Mouse (Mus musculus) adrenal gland, adult 18-20 months (tissue): ENCODE measurements around the gene Garem2. TPM values are rescaled to one million over a fixed set of nuclear protein-coding genes. Genes with fewer than 3 reads are reported as not detected.
"Not testable (repeated sequence)": the region's sequence is repeated elsewhere in the genome, so short reads cannot be mapped to it uniquely, and the experiment has no call there.

Source experiments
- DNase-seq, 2 experiments: peaks; one replicate each; pipeline ENCODE4 v3.0.0; 2021 to 2022; ENCODE audit warnings: low spot score in 2 of 2
- long read RNA-seq, 2 experiments: library from polyadenylated mRNA; stranded (forward); transcript quantifications; one replicate each; pipeline ENCODE4 v2.0.0; 2021
- total RNA-seq, 2 experiments: library from RNA; stranded (reverse); gene quantifications; 1 replicate in 1 of 2; 2 replicates in 1 of 2; pipeline ENCODE4 v1.2.3; 2021

Gene Garem2
- not detected for total RNA-seq
- long read RNA-seq, experiment 1: 0 reads
- long read RNA-seq, experiment 2: 0 reads

DNA sequence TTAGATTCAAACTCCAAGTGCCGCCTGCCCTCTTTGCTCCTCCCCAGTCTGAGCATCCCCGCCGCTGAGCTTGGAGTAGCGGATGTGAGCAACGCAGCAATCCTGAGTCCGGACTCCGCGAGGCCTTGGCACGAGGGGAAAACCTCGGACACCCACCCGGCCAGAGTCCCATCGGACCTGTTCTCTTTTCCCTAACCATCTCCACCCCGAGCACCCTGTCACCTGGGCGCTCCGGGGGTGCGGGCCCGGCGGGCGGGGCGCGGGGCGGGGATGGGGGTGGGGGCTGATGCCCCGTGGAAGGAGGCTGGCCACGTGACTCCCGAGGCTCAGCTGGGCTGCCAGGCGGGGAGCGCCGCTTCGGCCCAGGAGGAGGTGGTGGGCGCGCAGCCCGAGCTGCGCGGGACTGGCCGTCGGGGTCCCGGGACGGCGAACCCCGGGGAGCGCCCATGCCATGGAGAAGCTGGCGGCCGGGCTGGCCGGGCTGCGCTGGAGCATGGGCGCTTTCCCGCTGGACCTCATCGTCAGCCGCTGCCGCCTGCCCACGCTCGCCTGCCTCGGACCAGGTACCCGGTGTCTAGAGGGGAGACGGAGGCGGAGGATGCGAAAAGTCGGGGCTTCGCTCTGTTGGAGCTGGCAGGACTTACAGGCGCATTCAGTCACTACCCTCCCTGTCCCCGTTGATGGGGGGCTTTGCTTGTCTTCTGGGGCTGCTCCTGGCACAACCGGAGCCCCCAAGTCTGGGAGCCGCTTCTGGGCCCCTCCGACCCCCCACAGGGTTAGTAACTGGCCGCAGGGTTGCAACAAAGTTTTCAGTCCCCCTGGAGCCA lies at the start of gene Garem2:
Garem2 (plus strand) TSS at position 321 of the 827 bp plus-strand sequence.
- peak in 1 of 2 experiments; percentile 30 for DNase-seq

DNA sequence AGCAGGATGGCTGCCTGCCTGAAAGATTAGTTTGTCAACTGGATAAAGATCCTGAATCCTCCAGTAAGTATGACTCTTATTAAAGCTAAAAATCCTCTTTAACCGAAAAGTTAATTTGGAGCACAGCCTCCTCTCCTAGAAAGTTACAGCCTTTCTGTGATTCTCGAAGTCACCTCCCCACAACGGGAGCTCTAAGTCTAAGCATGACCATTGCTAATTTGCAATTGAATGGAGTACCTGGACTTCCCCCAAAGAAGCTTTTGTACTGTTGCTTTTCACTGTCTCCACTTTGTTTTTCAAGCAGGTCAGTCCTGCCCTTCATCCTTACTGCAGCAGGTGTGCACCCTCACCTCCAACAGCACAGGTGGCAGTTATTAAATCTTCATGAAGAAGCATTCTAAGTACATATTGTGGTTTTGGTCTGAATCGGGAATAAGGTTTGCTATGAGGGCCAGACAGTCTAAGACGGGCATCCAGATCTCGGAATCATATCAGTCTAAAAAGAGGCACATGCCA lies 46.7 kb upstream of the Garem2 start:
- DNase-seq: no peak

DNA sequence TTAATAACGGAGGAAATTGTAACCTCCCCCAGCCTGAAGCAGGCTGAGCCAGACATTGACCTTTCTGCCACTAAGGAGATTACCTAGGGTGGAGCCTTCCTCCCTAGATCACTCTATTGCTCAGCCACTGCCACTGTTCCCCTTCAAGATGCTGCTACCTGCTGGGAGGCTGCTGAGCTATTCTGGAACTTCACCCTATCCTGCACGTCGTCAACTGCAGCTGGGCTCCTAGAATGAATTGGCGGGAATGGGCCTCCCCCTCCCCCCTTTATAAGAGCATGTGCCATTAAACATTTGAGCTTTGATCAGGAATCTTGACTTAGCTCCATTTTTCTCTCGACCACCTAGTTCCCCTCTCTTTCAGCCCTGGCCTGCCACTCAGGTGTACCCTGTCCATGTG lies 45.4 kb upstream of the Garem2 start:
- DNase-seq: not testable (repeated sequence)

DNA sequence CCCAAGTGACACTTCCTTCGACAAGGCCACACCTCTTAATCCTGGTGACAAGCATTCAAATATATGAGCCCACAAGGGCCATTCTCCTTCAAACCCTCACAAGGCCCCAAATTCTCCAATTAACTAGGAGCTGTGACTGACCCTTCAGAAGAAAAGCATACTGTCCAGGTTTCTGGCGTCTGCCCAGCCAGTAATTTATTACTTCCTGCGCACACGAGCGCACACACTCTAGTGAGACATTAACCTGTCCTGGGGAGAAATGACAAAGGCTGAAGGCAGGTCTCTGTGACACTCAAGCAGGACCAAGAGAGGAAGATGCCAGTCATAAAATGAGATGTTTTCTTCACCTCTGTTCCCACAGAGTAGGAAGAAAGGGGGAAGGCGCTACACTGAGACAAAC lies 37.2 kb upstream of the Garem2 start:
- DNase-seq: no peak

DNA sequence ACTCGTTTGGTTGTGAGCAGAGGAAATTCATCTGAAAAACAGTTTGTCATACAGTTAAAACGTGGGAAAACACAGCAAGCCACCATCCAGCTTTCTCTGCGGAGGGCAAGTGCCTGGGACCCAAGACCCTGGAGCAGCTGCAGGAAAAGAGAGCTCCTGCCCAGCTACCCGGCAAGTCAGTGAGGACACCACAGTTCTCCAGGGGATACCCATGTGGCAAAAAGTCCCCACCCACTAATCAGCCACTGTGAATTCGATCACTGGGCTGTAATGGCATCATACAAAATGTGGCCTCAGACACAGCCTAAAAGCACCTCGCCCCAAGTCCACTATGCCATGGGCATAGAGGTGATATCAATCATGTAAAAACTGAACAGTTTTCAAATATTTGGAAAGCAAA lies 33.3 kb upstream of the Garem2 start:
- no peak for DNase-seq

DNA sequence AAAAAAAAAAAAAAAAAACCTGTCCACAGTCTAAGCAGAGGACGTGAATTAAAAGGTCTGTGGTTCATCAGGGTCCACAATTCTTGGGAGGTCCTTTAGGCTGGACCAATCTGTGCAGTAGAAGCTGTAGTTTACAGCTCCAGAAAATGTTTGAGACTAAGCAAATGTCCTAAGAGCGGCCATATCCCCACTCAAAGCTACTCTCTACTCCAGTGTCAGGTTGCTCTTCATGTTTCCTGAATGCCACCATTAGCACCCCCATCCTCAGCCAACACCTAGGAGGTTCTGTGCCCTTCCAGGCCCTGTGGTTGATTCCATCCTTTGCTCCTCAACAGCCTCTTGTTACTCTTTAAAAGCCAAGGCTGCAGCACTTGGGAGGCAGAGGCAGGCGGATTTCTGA lies 32.6 kb upstream of the Garem2 start:
- DNase-seq: no peak

DNA sequence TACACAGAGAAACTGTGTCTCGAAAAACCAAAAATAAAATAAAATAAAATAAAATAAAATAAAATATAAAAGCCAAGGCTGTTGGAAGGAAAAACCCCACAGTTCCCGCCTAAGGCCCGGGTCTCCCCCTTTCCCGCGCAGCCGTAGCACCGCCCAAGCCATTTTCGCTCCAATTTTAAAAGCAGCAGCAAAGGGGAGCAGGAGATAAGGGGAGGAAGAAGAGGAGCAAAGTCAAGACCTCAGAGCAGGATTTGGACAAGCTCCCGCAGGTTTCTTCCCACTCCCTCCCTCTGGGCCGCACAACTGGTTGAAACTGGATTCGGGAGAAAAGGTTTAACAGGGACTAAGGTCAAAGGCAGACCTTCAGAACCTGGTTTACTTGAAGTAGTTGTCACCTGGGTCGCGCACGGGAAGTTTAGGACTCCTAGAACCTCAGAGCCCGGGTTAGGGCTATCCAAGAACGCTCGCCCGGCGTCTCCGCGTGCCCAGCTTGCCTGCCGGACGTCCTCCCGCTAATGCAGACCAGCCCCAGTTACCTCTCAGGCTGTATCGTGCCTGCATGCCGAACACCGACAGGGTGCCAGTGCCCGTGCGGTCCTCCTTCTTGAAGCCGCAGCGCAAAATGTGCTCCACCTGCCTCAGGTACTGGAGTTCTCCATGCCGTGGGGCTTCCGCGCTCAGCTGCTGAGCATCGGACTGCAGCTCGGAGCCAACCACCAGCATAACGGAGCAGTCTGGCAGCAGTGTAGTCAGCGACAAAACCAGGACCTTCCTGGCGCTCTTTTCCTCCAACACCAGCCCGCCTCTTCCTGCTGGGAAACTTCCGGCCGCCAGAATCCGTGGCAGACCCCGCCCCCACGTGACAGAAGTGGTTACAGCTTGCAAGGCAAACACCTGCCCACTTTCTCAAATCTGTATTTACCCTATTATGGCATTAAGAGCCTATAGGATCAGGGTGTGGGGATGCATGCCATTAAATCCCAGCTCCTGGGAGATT lies 31.8 kb upstream of the Garem2 start, which contains the start of gene Tyms:
Tyms (minus strand) TSS at position 793 of the 997 bp plus-strand sequence.
- peak; percentile 69 to 73 for DNase-seq

DNA sequence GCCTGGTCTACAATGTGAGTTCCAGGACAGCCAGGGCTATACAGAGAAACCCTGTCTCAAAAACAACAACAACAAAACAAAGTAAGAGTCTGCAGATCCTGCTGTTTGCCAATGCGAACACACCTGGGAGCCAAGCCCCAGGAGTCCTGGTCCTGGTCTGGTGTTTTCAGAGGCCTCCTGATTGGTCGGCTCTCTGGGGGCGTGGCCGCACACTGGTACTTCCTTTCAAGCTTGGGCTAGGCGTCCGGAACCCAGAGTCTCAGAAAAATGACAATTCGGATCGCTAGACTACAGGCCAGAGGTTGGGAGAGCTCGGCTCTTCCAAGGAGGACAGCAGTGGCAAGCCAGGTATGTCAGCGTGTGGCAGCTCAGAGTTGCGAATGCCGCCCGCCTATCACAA lies 12.3 kb upstream of the Garem2 start:
- no peak for DNase-seq

DNA sequence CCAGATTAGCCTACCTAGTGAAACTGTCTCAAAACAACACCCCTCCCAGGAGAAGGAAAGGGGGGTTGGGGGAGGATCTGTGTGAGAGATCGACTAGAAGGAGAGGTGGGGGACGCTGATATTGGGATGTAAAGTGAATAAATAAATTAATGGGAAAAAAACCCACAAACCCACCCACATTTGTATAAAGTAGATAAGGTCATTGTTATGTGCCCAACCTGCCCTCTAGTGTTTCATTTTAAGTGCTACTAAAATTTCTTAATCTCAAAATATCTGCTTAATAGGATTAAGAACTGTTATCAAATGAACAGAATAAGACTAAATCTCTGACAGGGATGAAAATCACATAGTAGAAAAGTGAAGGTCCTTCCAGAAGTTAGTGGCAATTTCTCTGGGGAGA lies 10.6 kb upstream of the Garem2 start:
- DNase-seq: no peak

DNA sequence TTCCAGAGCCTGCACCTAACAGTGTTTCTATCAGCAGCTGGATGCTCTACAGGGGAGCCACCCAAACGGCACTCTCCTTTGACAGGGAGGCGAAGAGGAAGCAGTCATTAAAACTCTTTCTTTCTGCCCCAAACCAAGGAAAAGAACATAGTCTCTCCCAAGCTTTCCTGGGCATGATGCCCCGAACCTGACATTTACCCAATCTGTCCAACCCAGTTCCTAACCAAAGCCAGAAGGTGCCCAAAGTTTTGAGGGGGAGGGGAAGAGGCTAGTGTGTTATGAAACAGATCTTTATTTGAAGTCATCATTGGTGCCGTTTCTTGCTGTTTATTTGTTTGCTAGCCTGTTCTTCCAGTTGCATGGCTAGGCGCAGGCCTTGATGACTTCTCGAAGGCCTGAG lies 9.2 kb upstream of the Garem2 start:
- DNase-seq: no peak

DNA sequence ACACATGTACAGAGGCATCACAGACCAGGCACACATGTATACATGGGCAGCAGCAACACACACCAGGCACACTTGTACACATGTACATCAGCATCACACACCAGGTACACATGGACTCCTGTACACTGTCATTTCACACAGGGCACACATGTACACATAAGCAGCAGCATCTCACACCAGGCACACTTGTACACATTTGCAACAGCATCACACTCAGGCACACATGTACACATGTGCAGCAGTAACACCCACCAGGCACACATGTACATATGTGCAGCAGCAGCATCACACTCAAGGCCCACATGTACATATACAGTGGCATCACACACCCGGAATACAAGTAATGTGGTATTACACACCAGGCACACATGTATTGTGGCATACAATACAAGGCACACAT lies 6.7 kb upstream of the Garem2 start:
- DNase-seq: no peak

DNA sequence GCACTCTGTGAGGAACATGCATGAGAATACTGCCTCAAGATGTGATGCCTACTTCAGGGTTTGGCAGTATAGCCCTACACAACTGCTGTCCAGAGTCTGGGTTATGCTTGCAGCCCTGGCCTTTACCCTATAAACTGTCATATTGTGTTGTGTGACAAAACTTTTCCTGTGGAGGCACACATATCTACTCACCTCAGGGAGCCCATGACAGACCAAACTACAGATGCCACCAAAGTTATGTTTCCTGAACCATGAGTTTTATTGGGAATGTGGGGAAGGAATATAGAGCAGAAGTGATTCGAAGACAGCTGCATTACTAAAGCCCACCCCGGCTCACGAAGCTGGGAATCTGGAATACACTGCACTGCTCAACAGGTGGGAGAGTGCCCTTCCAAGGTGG lies 1.6 kb upstream of the Garem2 start:
- no peak for DNase-seq

DNA sequence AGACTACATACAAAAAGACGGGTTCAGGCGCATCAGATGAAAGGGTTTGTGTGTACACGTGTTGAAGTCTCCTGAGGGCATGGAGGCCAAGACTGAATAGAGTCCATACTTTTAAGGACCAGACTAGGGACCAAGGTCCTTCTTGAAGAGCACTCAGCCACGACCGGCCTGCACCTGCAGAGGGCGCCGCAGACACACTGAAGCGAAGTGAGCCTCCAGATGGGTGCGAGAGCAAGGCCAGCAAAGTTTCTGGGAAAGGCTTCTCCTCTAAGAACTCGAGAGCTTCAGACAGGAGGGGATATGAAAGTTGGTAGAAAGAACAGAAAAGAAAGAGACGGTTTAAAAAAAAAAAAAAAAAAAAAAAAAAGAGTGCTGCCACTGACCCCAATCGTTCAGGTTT lies 622 bp upstream of the Garem2 start:
- DNase-seq: peak; percentile 47 to 65

DNA sequence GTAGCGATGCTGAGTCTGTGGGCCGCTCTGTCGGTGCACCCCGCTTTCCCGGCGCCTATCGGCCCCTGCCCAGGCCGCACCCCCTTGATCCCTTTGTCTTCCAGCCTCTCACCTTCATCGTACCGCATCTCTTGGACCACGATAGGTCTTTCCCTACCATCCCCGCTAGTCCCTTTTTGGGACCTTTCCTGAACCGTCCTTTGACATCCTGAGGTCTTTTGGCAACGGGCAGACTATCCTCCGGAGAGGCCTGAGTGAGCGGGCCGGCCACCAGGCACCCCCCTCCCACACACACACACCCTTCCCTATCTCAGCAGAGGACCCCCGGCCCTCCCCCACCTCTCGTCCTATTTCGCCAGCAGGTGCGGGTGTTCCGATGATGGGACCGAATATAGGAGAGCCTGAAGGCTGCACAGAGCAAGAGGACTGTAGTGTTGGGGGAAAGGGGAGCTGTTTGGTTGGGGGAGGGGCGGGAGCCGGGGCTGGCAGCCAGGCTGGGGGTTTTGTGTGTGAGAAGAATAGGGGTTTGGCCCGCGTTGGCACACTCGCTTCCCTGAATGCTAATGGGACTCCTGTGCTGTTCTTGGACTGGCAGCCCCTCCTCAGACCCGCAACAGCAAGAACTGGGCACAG lies 823 bp downstream of the Garem2 start, which contains the start of gene 3110082J24Rik:
3110082J24Rik (minus strand) TSS at position 419 of the 633 bp plus-strand sequence.
- DNase-seq: no peak

DNA sequence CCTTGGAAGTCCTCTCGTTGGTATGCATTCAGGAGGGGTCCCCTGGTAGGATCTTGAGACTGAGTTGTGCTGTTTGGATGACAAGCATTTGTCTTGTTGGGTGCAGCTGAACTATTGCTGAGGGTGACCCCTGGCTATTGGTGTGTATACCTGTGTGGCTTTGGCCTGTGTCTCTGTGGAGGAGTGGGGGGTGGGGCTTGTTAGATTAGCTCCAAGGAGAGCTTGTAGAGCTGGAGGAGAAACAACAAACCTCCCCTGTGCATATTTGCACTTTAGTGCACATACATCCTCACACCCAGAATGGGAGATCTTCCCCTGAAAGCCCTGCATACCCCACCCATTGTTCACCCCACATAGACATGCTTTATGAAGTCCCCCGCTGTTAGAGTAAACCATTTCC lies 1.8 kb downstream of the Garem2 start:
- no peak for DNase-seq

DNA sequence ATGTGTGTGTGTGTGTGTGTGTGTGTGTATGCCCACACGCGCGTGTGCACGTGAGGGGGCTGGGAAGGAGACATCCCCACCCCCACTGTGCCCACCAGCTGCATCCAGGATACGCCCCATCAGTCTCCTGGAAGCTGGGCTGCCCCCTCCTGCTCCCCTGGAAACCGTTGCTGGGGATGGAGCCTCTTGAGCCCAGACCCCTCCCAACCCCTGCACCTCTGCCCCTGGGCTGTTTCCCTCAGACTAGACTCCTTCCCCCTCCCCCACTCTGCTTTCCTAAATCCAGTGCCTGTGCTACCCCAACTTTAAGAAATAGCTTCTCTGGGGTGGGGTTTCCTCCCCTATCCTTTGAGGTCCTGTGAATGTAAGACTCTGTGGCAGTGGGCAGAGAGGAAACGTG lies 2.2 kb downstream of the Garem2 start:
- no peak for DNase-seq

DNA sequence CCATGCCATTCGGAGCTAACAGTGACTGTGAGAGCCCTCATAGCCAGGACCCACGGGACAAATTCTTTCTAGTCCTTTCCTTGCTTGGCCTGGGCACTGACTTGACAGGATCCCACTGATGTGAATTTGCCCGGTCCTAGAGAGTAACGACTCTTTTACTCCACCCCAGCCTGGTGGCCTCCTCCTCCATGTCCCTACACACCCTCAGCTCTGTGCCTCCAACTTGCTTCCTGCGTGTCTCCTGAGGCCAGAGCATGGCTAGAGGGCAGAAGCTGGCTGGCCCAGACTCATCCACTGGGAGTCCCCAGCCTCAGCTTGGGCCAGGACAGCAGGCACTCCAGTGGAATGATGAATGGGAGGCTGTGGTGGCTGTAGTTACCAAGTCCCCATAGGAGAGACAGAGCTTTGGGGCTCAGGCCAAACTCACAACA lies 2.7 kb downstream of the Garem2 start:
- no peak for DNase-seq

DNA sequence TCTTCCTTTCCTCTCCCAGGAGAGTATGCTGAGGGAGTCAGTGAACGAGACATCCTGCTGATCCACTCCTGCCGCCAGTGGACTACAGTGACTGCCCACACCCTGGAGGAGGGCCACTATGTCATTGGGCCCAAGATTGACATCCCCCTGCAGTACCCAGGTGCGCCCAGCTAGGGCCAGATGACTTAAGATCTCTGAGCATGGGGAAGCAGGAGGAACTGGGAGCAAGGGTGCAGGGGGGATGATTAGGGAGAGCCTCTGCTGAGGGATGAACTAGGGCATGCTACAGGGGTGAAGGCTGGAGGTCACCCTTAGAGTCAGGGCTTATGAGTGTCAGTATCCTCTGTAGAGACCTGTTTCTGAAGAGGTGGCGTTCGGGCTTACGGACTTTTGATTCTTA lies 3.3 kb downstream of the Garem2 start:
- no peak for DNase-seq

DNA sequence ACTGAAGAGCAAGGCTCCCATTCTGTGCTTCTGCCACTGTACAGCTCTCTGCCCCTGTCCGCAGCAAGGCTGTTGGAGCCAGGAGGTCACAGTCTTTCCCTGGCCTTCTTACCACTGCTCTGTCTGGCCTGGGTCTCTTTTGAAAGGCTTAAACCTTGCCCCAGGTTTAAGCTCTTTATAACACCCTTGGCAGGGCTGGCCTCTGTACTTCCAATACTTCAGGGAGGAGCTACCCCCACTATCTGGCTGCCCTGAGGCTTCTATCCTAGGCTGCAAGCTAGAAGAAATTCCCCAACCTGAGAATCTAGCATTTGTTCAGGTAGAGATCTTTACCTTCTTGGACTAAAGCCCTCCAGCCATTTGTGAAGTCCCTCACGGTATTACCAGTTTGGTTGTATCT lies 4.9 kb downstream of the Garem2 start:
- no peak for DNase-seq

DNA sequence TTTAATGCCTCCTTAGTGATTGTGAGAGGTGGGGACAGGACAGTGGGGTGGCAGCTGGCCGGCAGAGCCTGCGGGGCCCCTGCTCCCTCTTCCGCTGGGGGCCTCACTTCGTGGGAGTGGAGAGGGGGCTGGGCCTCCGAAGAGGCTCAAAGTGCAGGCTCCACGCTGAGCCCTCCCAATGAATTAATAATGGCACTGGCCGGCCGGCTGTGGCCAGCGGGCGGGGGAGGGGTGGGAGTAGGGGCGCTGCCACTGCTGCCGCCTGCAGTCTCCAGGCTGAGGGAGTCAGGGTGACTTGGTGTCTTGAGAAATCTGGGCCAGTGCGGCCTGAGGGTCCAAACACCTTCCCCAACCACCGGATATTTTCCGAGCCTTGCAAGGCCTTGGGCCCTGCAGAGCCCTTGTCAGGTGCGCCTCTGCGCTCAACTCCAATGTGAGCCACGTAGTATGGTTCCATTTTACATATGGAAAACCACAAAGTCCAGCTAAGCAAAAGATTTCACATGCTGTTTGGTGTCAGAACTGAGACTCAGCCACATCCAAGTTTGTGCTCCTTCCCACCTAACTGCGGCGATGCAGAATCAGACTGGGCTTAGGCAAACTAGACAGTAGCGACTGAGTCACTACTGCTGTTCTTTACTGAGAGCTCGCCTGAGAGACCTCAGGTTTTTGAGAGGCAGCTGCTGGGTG lies 5.6 kb downstream of the Garem2 start:
- no peak for DNase-seq
